Mouse (Mus musculus): Measurements from ENCODE around the gene Scgb1a1.

The Scgb1a1 gene

GRCm38 (mm10) chr19:9043123-9043522 is 44.6 kb downstream of the Scgb1a1 start:
- DNase-seq (ENCODE audit: low spot score in 2 of 2): no peak

DNA sequence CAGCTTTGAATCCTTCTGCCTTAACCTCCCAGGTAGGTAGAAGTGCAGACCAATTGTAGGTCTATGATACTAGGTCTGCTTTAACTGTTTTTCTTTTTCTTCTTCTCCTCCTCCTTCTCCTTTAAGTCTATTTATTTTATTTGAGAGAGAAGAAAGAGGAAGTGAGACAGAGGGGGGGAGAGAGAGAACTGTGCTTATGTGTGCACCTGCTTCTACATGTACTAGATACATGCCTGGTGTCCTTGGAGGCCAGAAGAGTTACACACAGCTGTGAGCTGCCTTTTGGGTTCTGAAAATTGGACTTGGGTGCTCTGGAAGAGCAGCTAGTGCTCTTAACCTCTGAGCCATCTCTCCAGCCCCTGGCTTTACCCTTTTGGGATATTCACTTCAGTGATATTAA is 46.7 kb downstream of the Scgb1a1 start:
- no peak for DNase-seq (ENCODE audit: low spot score in 2 of 2)

DNA sequence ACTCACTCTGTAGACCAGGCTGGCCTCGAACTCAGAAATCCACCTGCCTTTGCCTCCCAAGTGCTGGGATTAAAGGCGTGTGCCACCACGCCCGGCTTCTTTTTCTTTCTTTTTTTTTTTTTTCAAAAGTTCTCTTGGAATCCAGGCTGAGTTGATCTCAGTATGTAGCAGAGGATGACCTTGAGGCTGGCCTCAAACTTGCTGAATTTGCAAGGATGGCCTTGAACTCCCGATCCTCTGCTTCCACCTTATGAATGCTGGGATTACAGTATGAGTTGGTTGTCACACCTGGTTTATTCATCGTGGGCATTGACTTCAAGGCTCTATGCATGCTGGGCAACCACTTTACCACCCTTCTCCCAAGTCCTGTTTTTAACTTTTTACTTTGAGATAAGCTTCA is 47.1 kb downstream of the Scgb1a1 start:
- DNase-seq (ENCODE audit: low spot score in 2 of 2): no peak

DNA sequence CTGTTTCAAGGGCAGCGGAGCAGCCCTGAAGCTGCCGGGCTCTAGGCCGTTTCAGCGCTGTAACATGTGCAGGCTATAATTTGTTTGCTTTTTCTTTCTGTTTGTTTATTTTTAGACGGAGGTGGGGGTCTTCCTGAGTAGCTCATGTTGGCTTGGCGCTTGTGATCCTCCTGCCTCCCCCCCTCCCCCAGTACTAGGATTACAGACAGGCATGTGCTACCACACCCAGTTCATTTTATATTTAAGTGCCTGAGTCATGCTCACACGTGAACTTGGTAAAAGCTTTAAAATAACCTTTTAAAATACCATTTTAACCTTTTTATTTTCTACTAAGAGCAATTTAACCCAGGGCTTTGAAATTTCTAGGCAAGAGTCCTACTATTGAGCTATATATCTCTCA is 47.8 kb downstream of the Scgb1a1 start:
- no peak for DNase-seq (ENCODE audit: low spot score in 2 of 2)

DNA sequence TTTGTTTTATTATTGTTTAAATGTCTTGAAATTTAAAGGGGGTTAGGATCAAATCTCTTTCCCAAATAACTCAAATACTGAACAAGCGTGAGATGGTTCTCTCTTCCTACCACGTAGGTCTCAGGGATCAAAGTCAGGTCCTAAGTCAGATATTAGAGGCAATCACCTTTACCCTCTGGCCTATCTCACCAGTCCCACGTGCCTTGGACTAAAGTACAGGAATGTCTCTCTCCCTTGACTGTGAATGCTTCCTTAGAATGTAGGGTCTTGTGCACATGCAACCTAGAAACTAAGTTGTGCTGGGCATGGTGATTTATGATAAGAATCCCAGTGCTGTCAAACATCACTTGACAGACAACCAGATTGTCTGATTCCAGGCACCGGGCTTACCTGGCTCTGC is 48.5 kb downstream of the Scgb1a1 start:
- DNase-seq (ENCODE audit: low spot score in 2 of 2): no peak

- DNase-seq (ENCODE audit: low spot score in 2 of 2): no peak
Observed at GRCm38 (mm10) chr19:9038136-9038535, 49.6 kb downstream of the Scgb1a1 start.

DNA sequence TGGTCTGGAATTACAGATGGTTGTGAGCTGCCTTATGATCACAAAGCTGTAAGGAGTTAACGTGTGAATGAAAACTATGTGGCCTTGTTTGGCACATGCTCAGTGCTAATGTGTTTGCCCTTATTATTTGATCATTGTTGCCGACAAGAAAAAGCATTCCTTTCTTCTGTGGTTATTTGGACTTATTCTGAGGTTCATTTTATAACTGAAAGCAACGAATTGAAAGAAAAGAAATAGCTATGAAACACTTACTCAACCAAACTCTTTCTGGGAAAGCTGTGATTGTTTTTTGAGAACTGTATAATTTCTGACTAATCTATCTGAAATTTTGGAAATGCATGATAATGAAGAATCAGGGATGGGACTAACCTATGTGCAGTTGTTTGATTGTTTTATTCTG is 52.7 kb downstream of the Scgb1a1 start:
- DNase-seq (ENCODE audit: low spot score in 2 of 2): no peak

DNA sequence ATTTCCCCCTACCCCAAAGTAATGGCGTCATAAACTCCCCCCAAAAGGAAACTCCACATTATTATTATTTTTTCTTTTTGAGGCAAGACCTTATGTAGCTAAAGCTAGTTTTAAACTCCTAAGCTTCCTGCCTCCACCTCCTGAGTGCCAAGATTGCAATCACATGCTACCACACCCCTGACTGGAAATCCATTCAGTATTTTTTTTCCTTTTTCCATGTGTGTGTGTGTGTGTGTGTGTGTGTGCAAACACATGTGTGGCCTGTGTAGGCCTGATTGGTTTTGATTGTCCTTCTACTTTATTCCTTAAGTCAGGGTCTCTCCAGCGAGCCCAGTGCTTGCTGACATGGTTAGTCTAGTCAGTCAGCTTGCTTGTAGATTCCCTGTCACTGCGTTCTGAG is 53.3 kb downstream of the Scgb1a1 start:
- no peak for DNase-seq (ENCODE audit: low spot score in 2 of 2)
